Mouse (Mus musculus) embryonic fibroblast, embryonic 13.5 days (primary cell): Measurements from ENCODE around the gene Itga11.

Experiments used
- CTCF ChIP-seq: IDR thresholded peaks from 2 replicates; pipeline ENCODE4 v1.5.1; 2011; ENCODE audit warnings: mild to moderate bottlenecking, control low read depth, low read length, moderate library complexity, borderline replicate concordance; ENCODE audit not compliant: insufficient read depth
- POLR2A ChIP-seq: IDR thresholded peaks from 2 replicates; pipeline ENCODE4 v1.6.1; 2011; ENCODE audit warnings: low read depth, mild to moderate bottlenecking, control low read depth, low read length, moderate library complexity

DNA sequence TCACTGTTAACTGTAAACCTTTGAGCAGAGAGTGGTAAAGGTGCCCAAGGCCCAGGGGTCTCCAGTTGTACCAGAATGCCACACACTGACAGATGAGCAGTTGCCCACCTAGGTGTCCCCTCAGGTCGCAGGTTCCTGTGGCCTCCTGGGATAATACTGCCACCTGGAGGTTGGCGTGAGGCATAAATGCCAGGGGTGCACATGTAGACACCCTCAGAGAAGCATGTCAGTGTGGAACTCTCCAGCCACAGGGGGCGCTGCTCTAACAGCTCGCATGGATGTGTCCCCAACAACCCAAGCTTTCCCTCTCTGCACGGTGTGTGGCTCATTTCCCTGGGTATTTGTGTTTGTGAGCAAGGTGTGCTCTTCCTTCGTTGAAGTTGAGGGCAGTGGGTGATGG lies 48.8 kb downstream of the Itga11 start:
- TF ChIP-seq CTCF (peak; percentile 29; the same call in 1 of the 2 replicates), POLR2A (no peak)
